Mouse (Mus musculus) MEL-GATA-1-ER (cell line): ENCODE measurements around the gene Gm45753.
A peak's percentile ranks its signal among the peaks of the same experiment; 100 is the strongest.
"Not testable (repeated sequence)": the region's sequence is repeated elsewhere in the genome, so short reads cannot be mapped to it uniquely, and the experiment has no call there.

Source experiments
- DNase-seq: peaks from one replicate; pipeline ENCODE4 v3.0.0-alpha.2; 2012; ENCODE audit warnings: low read depth; ENCODE audit errors: extremely low read depth

Gene Gm45753

GRCm38 (mm10) chr8:45308366-45308765 is at the start of gene Gm45753:
Gene Gm45753 (minus strand): TSS chr8:45308466.
- DNase-seq: no peak

GRCm38 (mm10) chr8:45355809-45356208 is 47.5 kb upstream of the Gm45753 start:
- DNase-seq: no peak

- DNase-seq: peak; percentile 1
These were observed 36.8 kb upstream of the Gm45753 start for GRCm38 (mm10) chr8:45345031-45345430.

GRCm38 (mm10) chr8:45344298-45344697 is 36.0 kb upstream of the Gm45753 start:
- no peak for DNase-seq

- DNase-seq: no peak
These were observed 33.7 kb upstream of the Gm45753 start for GRCm38 (mm10) chr8:45341630-45342628.

- no peak for DNase-seq
These were observed 25.2 kb upstream of the Gm45753 start for GRCm38 (mm10) chr8:45333493-45333892.

GRCm38 (mm10) chr8:45332685-45333409 is 24.6 kb upstream of the Gm45753 start, which contains the start of gene Cyp4v3:
Gene Cyp4v3 (minus strand): TSS chr8:45333216.
- no peak for DNase-seq

GRCm38 (mm10) chr8:45330856-45331255 is 22.6 kb upstream of the Gm45753 start:
- DNase-seq: no peak

GRCm38 (mm10) chr8:45329206-45329980 is 21.1 kb upstream of the Gm45753 start:
- DNase-seq: no peak

- DNase-seq: not testable (repeated sequence)
These were observed 18.8 kb upstream of the Gm45753 start for GRCm38 (mm10) chr8:45327076-45327475.

- DNase-seq: no peak
These were observed 15.9 kb upstream of the Gm45753 start for GRCm38 (mm10) chr8:45324151-45324550.

GRCm38 (mm10) chr8:45321365-45321764 is 13.1 kb upstream of the Gm45753 start:
- no peak for DNase-seq

- DNase-seq: no peak
These were observed 12.7 kb upstream of the Gm45753 start for GRCm38 (mm10) chr8:45320930-45321329.

- DNase-seq: no peak
These were observed 2.7 kb upstream of the Gm45753 start for GRCm38 (mm10) chr8:45310967-45311366.

GRCm38 (mm10) chr8:45305479-45305878 is 2.8 kb downstream of the Gm45753 start:
- no peak for DNase-seq

- DNase-seq: no peak
These were observed 3.9 kb downstream of the Gm45753 start for GRCm38 (mm10) chr8:45304354-45304753.

- no peak for DNase-seq
These were observed 5.9 kb downstream of the Gm45753 start for GRCm38 (mm10) chr8:45302390-45302789.

GRCm38 (mm10) chr8:45295276-45295675 is 13.0 kb downstream of the Gm45753 start:
- DNase-seq: no peak

- DNase-seq: no peak
These were observed 13.6 kb downstream of the Gm45753 start, which contains the start of gene Klkb1 for GRCm38 (mm10) chr8:45294687-45295086. Gene Klkb1 (minus strand): TSS chr8:45294859.

- DNase-seq: no peak
These were observed 16.5 kb downstream of the Gm45753 start for GRCm38 (mm10) chr8:45291790-45292189.

GRCm38 (mm10) chr8:45281630-45282029 is 26.6 kb downstream of the Gm45753 start:
- DNase-seq: no peak
